Mouse (Mus musculus) liver, adult 2 months (tissue): ENCODE data around the gene Birc7.

Experiments
- CTCF ChIP-seq: fragments of 200-500 bp; IDR thresholded peaks from 2 replicates; pipeline ENCODE4 v1.5.1; 2011; ENCODE audit warnings: low read depth, low read length, control low read depth
- POLR2A ChIP-seq: fragments of 200-500 bp; IDR thresholded peaks from 2 replicates; pipeline ENCODE4 v1.6.1; 2011; ENCODE audit warnings: low read length, control low read depth; ENCODE audit not compliant: insufficient read depth; ENCODE audit errors: extremely low read depth

DNA sequence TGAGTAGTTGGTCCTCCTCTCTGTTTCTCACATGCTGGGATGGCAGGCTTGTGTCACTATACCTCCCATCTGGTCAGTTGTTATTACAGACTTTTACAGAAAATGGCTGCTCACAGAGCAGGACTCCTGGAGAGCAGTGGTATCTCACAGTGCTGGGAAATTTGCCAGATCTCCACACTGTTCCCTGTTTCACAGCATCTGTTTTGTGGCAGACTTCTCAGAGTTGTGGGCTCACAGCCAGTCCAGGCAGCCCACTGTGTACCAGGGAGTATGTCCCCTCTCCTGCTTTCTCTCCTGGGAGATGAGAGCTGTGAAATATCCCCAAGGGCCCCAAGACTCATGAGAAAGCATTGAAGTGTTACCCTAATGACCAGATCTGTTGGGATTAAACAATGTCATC lies 13.0 kb downstream of the Birc7 start:
- TF ChIP-seq CTCF: no peak
- TF ChIP-seq POLR2A: no peak
